Mouse (Mus musculus) hindbrain, postnatal 0 days (tissue): ENCODE data around the gene Spp1. TPM values are rescaled to one million over a fixed set of nuclear protein-coding genes. Genes with fewer than 3 reads are reported as not detected.
A peak's percentile ranks its signal among the peaks of the same experiment; 100 is the strongest.

Experiments used
- ATAC-seq: fragments of 200-750 bp; cut with Nextera tagmentation; 2 replicates; pipeline ENCODE4 v1.8.0; 2017; ENCODE audit warnings: mild to moderate bottlenecking, moderate TSS enrichment, moderate library complexity
- DNase-seq: peaks from one replicate; pipeline ENCODE4 v3.0.0-alpha.2; 2015; ENCODE audit warnings: low spot score
- H3K27ac ChIP-seq: fragments of 300-500 bp; sonication (generic); 2 replicates; pipeline ENCODE4 v1.5.1; 2014; ENCODE audit warnings: mild to moderate bottlenecking
- H3K27me3 ChIP-seq: fragments of 300-500 bp; sonication (generic); 2 replicates; pipeline ENCODE4 v1.6.1; 2014; ENCODE audit warnings: low read length, mixed read lengths; ENCODE audit not compliant: insufficient read depth
- H3K36me3 ChIP-seq: fragments of 300-500 bp; sonication (generic); 2 replicates; pipeline ENCODE4 v1.6.1; 2014; ENCODE audit warnings: low read length, mixed read lengths; ENCODE audit not compliant: insufficient read depth
- H3K4me1 ChIP-seq: fragments of 300-500 bp; sonication (generic); 2 replicates; pipeline ENCODE4 v1.6.1; 2014; ENCODE audit warnings: antibody characterized with exemption, low read length, mixed read lengths; ENCODE audit not compliant: insufficient read depth
- H3K4me2 ChIP-seq: fragments of 300-500 bp; sonication (generic); 2 replicates; pipeline ENCODE4 v1.6.1; 2014; ENCODE audit warnings: low read depth, mild to moderate bottlenecking, low read length, moderate library complexity, mixed read lengths
- H3K4me3 ChIP-seq: fragments of 300-500 bp; sonication (generic); 2 replicates; pipeline ENCODE4 v1.5.1; 2014; ENCODE audit warnings: low read length
- H3K9ac ChIP-seq: fragments of 300-500 bp; sonication (generic); replicated peaks from 2 replicates; pipeline ENCODE4 v1.6.1; 2014; ENCODE audit warnings: mild to moderate bottlenecking, low read length, moderate library complexity, mixed read lengths
- H3K9me3 ChIP-seq: fragments of 300-500 bp; sonication (generic); 2 replicates; pipeline ENCODE4 v1.6.1; 2016; ENCODE audit warnings: low read length, mixed read lengths
- CTCF ChIP-seq: IDR thresholded peaks from 2 replicates; pipeline ENCODE4 v1.5.1; 2016; ENCODE audit warnings: antibody characterized with exemption, control low read depth, low read depth
- WGBS: fragments of 180-500 bp; shearing (Covaris S2); extraction: QIAGEN DNeasy Blood & Tissue Kit; methylation state at CpG from one replicate; pipeline ENCODE4 v1.1.7; 2014; 5-methylcytosine and 5-hydroxymethylcytosine counted together
- polyA plus RNA-seq: library from polyadenylated mRNA; unstranded; fragments of >200 nt; fragmentation: Nextera tagmentation; extraction: Ambion mirVana; gene quantifications from 2 replicates; pipeline ENCODE4 v1.2.1, GENCODE M21; 2015
- total RNA-seq: library from RNA; depleted of rRNA; stranded (reverse); fragments of >200 nt; gene quantifications from 2 replicates; pipeline ENCODE4 v1.2.3, GENCODE M21; 2014

Spp1 gene
- total and polyA plus RNA-seq, 2 experiments from 2014 or later: 18.7 to 30.0 TPM

DNA sequence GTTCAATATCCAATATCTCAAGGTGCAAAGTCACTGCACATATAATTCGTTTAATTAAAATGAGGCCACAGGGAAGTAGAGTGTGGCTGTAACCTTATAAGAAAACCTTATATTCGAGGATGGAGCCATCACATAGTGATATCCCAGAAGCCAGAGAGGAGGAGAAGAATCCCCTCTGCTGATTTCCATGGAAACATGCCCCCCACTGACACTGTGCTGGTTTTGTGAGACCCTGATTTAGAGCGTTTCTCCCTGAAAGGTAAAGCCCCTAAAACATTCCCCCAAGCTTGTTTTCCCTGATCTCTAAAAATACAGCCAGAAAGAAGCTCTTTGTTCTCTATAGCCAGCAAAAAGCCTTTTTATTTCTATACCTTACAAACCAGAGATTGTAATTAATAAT, 14.6 kb downstream of the Spp1 start:
- Histone ChIP-seq H3K9ac (no peak overlapping the region), H3K27me3 (no peaks in the 10 kb centered on the region), H3K4me1 (peaks cover 3% of the 10 kb centered on the region; the same call in 1 of the 2 replicates), H3K4me2 (peak overlapping the region; percentile 16; the same call in 1 of the 2 replicates), H3K27ac (no peak overlapping the region), H3K4me3 (no peak overlapping the region), H3K36me3 (no peaks in the 10 kb centered on the region), H3K9me3 (no peaks in the 10 kb centered on the region)
- DNase-seq (peak; percentile 26), ATAC-seq (no peak)
- 37% methylated on average over 3 of the region's 3 CpGs for WGBS
- TF ChIP-seq CTCF: no peak

DNA sequence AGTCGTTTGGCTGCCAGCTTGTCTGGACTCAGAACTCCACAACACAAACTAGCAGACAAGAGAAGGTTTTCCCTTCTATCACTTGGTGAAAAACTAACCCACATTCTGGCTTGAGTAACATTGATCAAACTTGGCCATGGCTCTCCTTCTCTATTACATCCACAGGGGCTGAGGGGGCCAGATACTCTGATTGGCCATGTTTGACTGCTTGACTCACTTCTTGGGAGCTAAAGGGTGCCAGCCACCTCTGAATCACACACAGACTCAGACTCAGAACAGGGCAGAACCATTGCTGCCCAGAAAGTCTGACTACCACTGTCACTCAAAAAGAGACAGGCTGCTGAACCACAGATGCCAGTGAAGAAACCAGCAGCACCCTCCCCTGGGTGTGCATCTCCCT, 18.2 kb downstream of the Spp1 start:
- no peak for ATAC-seq
- DNase-seq: no peak
- H3K9ac ChIP-seq: no peak overlapping the region
- peaks cover 3% of the 10 kb centered on the region; the same call in 1 of the 2 replicates for H3K4me1 ChIP-seq
- no peak overlapping the region for H3K4me2 ChIP-seq
- no peaks in the 10 kb centered on the region for H3K36me3 ChIP-seq
- no peak for TF ChIP-seq CTCF
- H3K9me3 ChIP-seq: no peaks in the 10 kb centered on the region
- no peak overlapping the region for H3K27ac ChIP-seq
- H3K4me3 ChIP-seq: no peak overlapping the region
- H3K27me3 ChIP-seq: no peaks in the 10 kb centered on the region
- 54% methylated on average over 1 of the region's 1 CpGs for WGBS

DNA sequence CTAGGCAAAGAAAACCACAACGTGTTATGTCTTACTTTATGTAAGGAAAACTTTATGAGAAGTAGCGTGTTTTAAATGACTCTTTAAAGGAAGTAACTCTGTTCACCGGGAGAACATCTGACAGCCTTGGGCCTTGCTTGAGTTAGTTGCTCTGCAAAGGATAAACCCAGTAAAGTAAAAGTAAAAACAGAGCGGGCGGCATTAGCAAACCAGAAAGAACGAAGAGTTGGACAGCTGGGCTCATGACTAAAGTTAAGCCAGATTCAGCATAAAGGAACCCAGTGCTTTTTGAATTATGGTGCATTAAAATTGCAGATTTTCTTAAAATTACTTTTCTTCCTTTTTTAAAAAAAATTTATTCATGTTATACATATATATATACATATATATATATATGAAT, 19.6 kb downstream of the Spp1 start:
- ATAC-seq (no peak), DNase-seq (no peak)
- no peaks in the 10 kb centered on the region for H3K27me3 ChIP-seq
- no peaks in the 10 kb centered on the region for H3K9me3 ChIP-seq
- no peak overlapping the region for H3K9ac ChIP-seq
- no peak for TF ChIP-seq CTCF
- H3K27ac ChIP-seq: no peak overlapping the region
- H3K4me2 ChIP-seq: no peak overlapping the region
- H3K4me1 ChIP-seq: peaks cover 12% of the 10 kb centered on the region
- H3K36me3 ChIP-seq: no peaks in the 10 kb centered on the region
- no peak overlapping the region for H3K4me3 ChIP-seq
- 94% methylated on average over 6 of the region's 6 CpGs for WGBS

DNA sequence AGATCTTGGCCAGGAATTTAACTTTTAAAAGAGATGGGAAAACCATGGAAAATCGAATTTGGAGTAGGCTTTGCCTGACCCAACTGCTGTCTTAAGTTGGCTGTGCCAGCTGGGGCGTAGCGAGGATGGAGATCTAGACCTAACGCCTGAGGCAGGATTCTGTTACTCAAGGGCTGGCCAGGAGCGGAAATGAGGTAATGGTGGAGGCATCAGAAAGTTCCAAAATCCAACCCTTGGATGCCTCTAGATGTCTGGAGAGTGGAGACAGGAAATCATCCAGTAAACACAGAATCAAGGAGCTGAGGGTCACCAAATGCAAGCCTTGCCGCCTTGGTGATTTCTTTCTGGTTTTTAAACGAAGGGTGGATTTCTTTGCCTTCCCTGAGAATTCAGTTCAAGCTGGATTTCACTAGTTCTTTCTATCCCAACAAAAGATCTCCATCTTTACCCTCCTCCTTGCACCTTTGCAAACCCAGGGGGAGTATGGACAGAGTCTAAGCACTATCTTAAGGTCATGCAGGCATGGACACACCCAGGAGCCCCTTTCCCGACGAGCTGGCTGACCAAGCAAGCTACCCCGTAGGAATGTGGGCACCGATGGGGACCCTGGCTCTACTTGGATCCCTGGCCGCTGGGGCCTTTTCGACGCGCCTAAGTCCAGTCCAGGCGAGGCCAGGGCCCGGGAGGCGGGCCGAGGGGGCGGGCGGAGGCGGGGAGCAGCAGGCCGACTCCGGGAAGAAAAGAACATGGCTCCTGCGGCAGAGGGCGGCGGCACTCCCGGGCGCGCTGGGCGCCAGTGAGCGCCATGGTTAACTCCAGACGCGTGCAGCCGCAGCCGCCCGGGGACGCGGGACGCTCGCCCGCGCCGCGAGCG, 24.2 kb downstream of the Spp1 start, which contains the start of gene Pkd2:
Gene Pkd2, plus strand, starts transcription at position 619 of the 874 bp plus-strand sequence.
- Histone ChIP-seq H3K9me3 (no peaks in the 10 kb centered on the region), H3K36me3 (no peaks in the 10 kb centered on the region), H3K27me3 (no peaks in the 10 kb centered on the region), H3K4me2 (peak within 1 kb of the TSS; percentile 84), H3K27ac (peak within 1 kb of the TSS; percentile 98), H3K4me3 (peak within 1 kb of the TSS; percentile 81), H3K9ac (peak within 1 kb of the TSS; percentile 99), H3K4me1 (peaks cover 8% of the 10 kb centered on the region)
- ATAC-seq: peak; percentile 84
- WGBS: 9% methylated on average over 44 of the region's 46 CpGs
- TF ChIP-seq CTCF: no peak
- peak; percentile 77 for DNase-seq

DNA sequence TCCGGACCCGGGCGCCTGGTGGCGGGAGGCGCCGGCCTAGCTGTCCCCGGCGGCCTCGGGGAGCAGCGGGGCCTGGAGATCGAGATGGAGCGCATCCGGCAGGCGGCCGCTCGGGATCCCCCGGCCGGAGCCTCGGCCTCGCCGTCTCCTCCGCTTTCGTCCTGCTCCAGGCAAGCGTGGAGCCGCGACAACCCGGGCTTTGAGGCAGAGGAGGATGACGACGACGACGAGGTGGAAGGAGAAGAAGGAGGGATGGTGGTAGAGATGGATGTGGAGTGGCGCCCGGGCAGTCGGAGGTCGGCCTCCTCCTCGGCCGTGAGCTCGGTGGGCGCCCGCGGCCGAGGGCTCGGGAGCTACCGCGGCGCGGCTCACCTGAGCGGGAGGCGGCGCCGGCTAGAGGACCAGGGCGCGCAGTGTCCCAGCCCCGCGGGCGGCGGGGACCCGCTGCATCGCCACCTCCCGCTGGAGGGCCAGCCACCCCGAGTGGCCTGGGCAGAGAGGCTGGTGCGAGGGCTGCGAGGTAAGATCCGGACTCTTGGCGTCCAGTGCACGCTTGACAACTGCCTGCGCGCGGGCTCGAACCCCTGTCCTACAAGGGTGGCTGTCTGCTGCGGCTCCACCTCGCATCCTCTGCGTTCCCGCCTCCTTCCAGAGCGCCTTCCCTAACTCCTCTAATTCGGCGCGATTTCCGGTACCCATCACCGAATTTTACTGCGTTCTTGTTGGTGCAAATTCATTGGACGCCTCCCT, 25.0 kb downstream of the Spp1 start:
- H3K4me1 ChIP-seq: peaks cover 8% of the 10 kb centered on the region
- no peak for TF ChIP-seq CTCF
- H3K4me3 ChIP-seq: peak overlapping the region; percentile 81
- no peaks in the 10 kb centered on the region for H3K9me3 ChIP-seq
- peak overlapping the region; percentile 99 for H3K9ac ChIP-seq
- DNase-seq: peak; percentile 83
- H3K27ac ChIP-seq: peak overlapping the region; percentile 98
- WGBS: under 1% methylated on average over 57 of the region's 82 CpGs
- H3K27me3 ChIP-seq: no peaks in the 10 kb centered on the region
- peak overlapping the region; percentile 84 for H3K4me2 ChIP-seq
- ATAC-seq: peak; percentile 78
- no peaks in the 10 kb centered on the region for H3K36me3 ChIP-seq

DNA sequence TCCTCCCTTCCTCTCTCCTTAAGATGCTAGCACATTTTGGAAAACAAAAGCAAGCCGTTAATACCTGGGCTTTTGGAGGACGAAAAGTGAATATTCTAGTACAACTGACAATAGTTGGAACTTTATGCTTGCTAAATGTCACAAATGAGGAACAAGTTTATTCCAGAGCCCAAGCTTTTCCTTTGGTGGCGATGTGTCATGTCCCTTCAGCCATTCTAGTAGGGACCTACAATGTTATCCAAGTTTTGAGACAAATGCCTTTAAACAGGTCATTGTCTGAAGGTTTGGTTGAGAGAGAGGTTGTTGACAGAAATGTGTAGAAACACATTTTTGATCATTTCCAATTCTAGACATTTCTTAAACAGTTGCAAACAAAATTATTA, 25.5 kb downstream of the Spp1 start:
- WGBS: 33% methylated on average over 3 of the region's 3 CpGs

More for the DNA sequence above, 25.5 kb downstream of the Spp1 start:
- no peak for TF ChIP-seq CTCF
- DNase-seq (no peak), ATAC-seq (no peak)
- no peaks in the 10 kb centered on the region for H3K9me3 ChIP-seq
- 0 out of 2 replicates have a peak, but pooled peaks cover 5% of the 10 kb centered on the region for H3K36me3 ChIP-seq
- peak overlapping the region; percentile 81 for H3K4me3 ChIP-seq
- H3K4me2 ChIP-seq: peak overlapping the region; percentile 84
- H3K27ac ChIP-seq: peak overlapping the region; percentile 98
- H3K9ac ChIP-seq: peak overlapping the region; percentile 99
- H3K4me1 ChIP-seq: peaks cover 8% of the 10 kb centered on the region
- H3K27me3 ChIP-seq: no peaks in the 10 kb centered on the region
